13 mouse cellular contexts compared by ENCODE assay signal in the genomic region with DNA sequence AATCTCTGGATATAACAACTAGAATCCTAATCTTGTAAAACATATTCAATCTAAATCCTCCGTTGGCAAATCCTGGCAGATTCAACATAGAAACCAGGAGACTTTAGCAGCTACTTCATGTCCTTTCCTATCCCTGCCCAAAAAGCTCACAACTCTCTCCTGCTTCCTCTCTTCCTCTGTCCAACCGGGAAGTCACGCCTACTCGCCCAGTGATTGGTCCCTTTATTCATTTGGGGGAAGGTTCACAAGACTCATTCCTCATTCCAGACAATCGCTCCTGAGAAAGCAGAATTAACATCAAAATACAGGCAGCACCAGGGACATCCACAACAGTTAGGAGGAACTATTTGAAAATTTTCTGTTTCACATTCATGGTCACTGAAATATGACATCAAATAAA.
DNase-seq lines count a peak whose midpoint lies in the region; ATAC-seq and TF ChIP-seq lines count a peak whose summit lies in the region.
"Had no signal": no experiment of that assay in that cellular context is flagged by ENCODE, and none has a peak within 500 bp of the region (broad histone marks: within the 10 kb centered on the region; RNA-seq: fewer than 3 reads in every experiment).

No protein-coding gene starts in this region.

- no peak overlapping the region for H3K9ac ChIP-seq in kidney, postnatal 0 days (ENCODE audit: low read depth, low read length)
- H3K9ac ChIP-seq in hindbrain, embryonic 14.5 days, result no peak overlapping the region
- no peak overlapping the region for H3K9ac ChIP-seq in neural tube, embryonic 11.5 days (ENCODE audit: low read length)
- H3K9ac ChIP-seq: liver, postnatal 0 days had no signal

- TF ChIP-seq POLR2A in kidney, adult 2 months (IDR thresholded peaks at IDR 0.05; ENCODE audit: low read depth, low read length), result no peak

- TF ChIP-seq CTCF in kidney, postnatal 0 days (IDR thresholded peaks at IDR 0.05; ENCODE audit: low read depth), result no peak
- no peak for TF ChIP-seq CTCF in kidney, adult 2 months (conservative IDR thresholded peaks at IDR 0.05; ENCODE audit: insufficient read depth, insufficient read length, low read depth, low read length)

- H3K4me1 ChIP-seq in kidney, postnatal 0 days (replicated peaks; ENCODE audit: insufficient read depth, low read length), result no peaks in the 10 kb centered on the region
- no peaks in the 10 kb centered on the region for H3K4me1 ChIP-seq in kidney, adult 2 months (ENCODE audit: control insufficient read depth, insufficient read depth, low read length)
- H3K4me1 ChIP-seq in hindbrain, embryonic 14.5 days (replicated peaks; ENCODE audit: control insufficient read depth, insufficient read depth, low read length), result peaks cover 4% of the 10 kb centered on the region; the same call in 1 of the 2 replicates
- H3K4me1 ChIP-seq in neural tube, embryonic 11.5 days (ENCODE audit: control insufficient read depth, insufficient read depth, low read length), result no peaks in the 10 kb centered on the region

- no peaks in the 10 kb centered on the region for H3K9me3 ChIP-seq in kidney, postnatal 0 days (replicated peaks; ENCODE audit: low read length)
- H3K9me3 ChIP-seq in hindbrain, embryonic 14.5 days (ENCODE audit: control insufficient read depth, low read length), result no peaks in the 10 kb centered on the region
- H3K9me3 ChIP-seq in neural tube, embryonic 11.5 days (ENCODE audit: control insufficient read depth, low read length), result no peaks in the 10 kb centered on the region

- no peak for ATAC-seq in kidney, postnatal 0 days (replicated peaks; ENCODE audit: low FRiP score, low read depth)
- no peak for ATAC-seq in hindbrain, embryonic 14.5 days (ENCODE audit: low FRiP score)
- no peak; the same call in 1 of the 2 replicates for ATAC-seq in neural tube, embryonic 11.5 days (ENCODE audit: insufficient read depth, low FRiP score, low TSS enrichment)
- ATAC-seq: liver, postnatal 0 days had no signal

- DNase-seq in kidney, postnatal 0 days (ENCODE audit: low spot score), result peak; percentile 21
- DNase-seq in kidney, adult 2 months, result no peak
- DNase-seq in embryo, embryonic 10.5 days (ENCODE audit: low spot score), result peak; percentile 60
- no peak for DNase-seq in hindbrain, embryonic 14.5 days (ENCODE audit: low spot score)
- peak; percentile 36 for DNase-seq in neural tube, embryonic 11.5 days (ENCODE audit: low spot score)
- DNase-seq in ovary, postnatal 10 days (ENCODE audit: low spot score), result no peak
- DNase-seq in frontal cortex, postnatal 14 days (ENCODE audit: low spot score in 2 of 2), result no peak
- DNase-seq: cerebellum, postnatal 36 days; gastrocnemius, postnatal 25 days; kidney, adult 11 months; liver, postnatal 0 days had no signal

- H3K27ac ChIP-seq in kidney, postnatal 0 days, result no peak overlapping the region
- no peak overlapping the region for H3K27ac ChIP-seq in kidney, adult 2 months (ENCODE audit: insufficient read depth, low read depth, low read length)
- no peak overlapping the region for H3K27ac ChIP-seq in hindbrain, embryonic 14.5 days
- H3K27ac ChIP-seq in neural tube, embryonic 11.5 days (ENCODE audit: low read depth, low read length), result no peak overlapping the region
- H3K27ac ChIP-seq: layer of hippocampus, adult 2 months; stomach, postnatal 0 days had no signal

- H3K27me3 ChIP-seq in kidney, postnatal 0 days (ENCODE audit: insufficient read depth, low read length), result no peaks in the 10 kb centered on the region
- H3K27me3 ChIP-seq in kidney, adult 2 months (replicated peaks; ENCODE audit: control insufficient read depth, insufficient read depth, low read length), result no peaks in the 10 kb centered on the region
- no peaks in the 10 kb centered on the region for H3K27me3 ChIP-seq in hindbrain, embryonic 14.5 days (ENCODE audit: control insufficient read depth, insufficient read depth, low read length)
- no peaks in the 10 kb centered on the region for H3K27me3 ChIP-seq in neural tube, embryonic 11.5 days (ENCODE audit: control insufficient read depth, insufficient read depth, low read length)

- no peak overlapping the region for H3K4me3 ChIP-seq in kidney, postnatal 0 days (replicated peaks; ENCODE audit: low read depth, low read length)
- H3K4me3 ChIP-seq in kidney, adult 2 months (ENCODE audit: insufficient read depth, low read depth, low read length), result no peak overlapping the region
- no peak overlapping the region for H3K4me3 ChIP-seq in hindbrain, embryonic 14.5 days (replicated peaks; ENCODE audit: low read length)
- no peak overlapping the region for H3K4me3 ChIP-seq in neural tube, embryonic 11.5 days (ENCODE audit: low read depth, low read length)
- H3K4me3 ChIP-seq: layer of hippocampus, adult 2 months had no signal

- 25% methylated on average over 5 of the region's 5 CpGs for WGBS in kidney, postnatal 0 days
- WGBS in kidney, adult 2 months, result 23% methylated on average over 5 of the region's 5 CpGs
- 10% methylated on average over 5 of the region's 5 CpGs for WGBS in hindbrain, embryonic 14.5 days
- WGBS in neural tube, embryonic 11.5 days, result 22% methylated on average over 5 of the region's 5 CpGs

- no peaks in the 10 kb centered on the region for H3K36me3 ChIP-seq in kidney, postnatal 0 days (ENCODE audit: insufficient read depth, low read length)
- H3K36me3 ChIP-seq in kidney, adult 2 months (ENCODE audit: control insufficient read depth, insufficient read depth, low read length), result no peaks in the 10 kb centered on the region
- H3K36me3 ChIP-seq in hindbrain, embryonic 14.5 days (replicated peaks; ENCODE audit: control insufficient read depth, insufficient read depth), result no peaks in the 10 kb centered on the region
- no peaks in the 10 kb centered on the region for H3K36me3 ChIP-seq in neural tube, embryonic 11.5 days (ENCODE audit: control insufficient read depth, insufficient read depth, low read length)

- H3K4me2 ChIP-seq in kidney, postnatal 0 days (ENCODE audit: low read length), result no peak overlapping the region
- peak overlapping the region; percentile 22 for H3K4me2 ChIP-seq in hindbrain, embryonic 14.5 days (replicated peaks)
- H3K4me2 ChIP-seq in neural tube, embryonic 11.5 days (ENCODE audit: low read depth), result no peak overlapping the region

Comparison
In these comparisons a context has a peak if more than half of its experiments do, and no peak if none do; other contexts are left out.
1. DNase-seq: peak in kidney, postnatal 0 days (single experiment), embryo, embryonic 10.5 days (single experiment) and neural tube, embryonic 11.5 days (single experiment); none in kidney, adult 2 months (single experiment), hindbrain, embryonic 14.5 days (single experiment), ovary, postnatal 10 days (single experiment) and frontal cortex, postnatal 14 days (0 of 2).